Mouse (Mus musculus) thymus, postnatal 10 days (tissue): ENCODE measurements around the gene Lrrc75b.
A peak's percentile ranks its signal among the peaks of the same experiment; 100 is the strongest.

ENCODE experiments used
- DNase-seq, 2 experiments: peaks; one replicate each; pipeline ENCODE4 v3.0.0; 2021; ENCODE audit warnings: low spot score in 2 of 2

Lrrc75b gene

DNA sequence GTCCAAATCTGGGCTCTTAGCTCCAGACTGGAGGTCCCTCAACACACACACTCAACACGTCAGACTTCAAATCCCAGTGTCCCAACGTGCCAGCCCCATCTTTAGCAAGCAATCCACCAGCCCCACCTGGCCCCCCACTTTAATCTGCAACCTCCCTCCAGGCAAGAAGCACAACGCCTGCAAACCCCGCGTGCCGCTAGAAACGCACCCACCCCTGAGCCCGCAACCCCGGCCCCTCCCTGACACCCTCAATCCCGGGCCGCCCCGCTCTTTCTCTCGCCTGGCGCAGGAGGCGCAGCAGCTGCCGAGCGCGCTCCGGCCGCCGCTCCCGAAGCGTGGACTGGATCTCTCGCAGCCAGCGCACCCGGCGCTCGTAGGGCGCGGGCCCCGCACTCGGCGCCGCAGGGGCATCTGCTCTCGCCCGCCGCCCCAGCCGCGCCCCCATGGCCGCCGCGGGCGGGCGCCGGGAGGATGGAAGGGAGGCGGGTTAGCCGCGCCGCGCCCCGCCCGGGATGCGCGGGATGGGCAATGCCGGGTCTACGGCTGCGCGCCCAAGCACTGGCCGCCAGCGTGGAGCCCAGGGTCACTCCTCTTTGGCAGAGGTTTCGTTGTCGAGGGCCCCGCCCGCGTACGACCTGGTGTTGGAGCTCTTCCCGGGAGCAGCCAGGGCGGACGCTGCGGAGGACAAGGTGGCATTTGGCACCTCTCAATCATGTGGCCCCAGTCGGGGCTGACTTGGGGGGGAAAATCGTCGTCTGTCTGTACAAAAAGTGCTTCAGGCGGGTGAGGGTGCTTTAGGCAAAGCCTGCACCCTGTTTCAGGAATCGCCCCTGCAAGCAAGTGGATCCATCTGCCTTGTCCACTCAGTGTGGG is at the start of gene Lrrc75b:
Gene Lrrc75b, minus strand, starts transcription at position 655 of the 873 bp plus-strand sequence.
- no peak for DNase-seq

DNA sequence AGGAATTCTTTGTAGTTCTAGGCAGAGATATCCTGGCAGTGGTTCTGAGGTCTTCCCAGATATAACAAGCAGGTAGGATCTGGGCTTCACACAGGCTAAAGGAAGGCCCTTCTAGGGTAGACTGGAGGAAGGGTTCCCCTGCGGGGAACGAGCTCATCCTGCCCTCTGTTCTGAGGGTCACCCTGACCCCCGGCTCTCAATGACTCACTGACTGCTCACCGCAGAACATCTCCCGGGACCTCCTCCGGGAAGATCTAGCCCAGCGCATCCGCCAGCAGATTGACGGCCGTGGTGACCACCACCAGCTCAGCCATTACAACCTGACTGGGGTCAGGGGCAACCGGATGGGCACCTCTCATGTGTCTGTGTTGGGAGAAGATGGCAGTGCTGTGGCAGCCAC is 48.8 kb upstream of the Lrrc75b start:
- DNase-seq, result no peak

DNA sequence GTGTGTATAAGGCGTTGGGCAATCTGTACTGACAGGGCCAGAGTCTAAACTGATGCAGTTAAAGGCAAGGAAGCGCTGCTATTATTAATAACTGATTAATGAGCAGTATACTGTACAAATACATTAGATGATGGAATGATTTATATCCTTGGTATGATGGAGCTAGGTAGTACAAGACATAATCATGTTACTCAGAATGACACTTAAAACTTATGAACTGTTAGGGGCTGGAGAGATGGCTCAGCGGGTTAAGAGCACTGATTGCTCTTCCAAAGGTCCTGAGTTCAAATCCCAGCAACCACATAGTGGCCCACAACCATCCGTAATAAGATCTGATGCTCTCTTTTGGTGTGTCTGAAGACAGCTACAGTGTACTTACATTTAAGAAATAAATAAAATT is 47.1 kb upstream of the Lrrc75b start:
- DNase-seq, result no peak

DNA sequence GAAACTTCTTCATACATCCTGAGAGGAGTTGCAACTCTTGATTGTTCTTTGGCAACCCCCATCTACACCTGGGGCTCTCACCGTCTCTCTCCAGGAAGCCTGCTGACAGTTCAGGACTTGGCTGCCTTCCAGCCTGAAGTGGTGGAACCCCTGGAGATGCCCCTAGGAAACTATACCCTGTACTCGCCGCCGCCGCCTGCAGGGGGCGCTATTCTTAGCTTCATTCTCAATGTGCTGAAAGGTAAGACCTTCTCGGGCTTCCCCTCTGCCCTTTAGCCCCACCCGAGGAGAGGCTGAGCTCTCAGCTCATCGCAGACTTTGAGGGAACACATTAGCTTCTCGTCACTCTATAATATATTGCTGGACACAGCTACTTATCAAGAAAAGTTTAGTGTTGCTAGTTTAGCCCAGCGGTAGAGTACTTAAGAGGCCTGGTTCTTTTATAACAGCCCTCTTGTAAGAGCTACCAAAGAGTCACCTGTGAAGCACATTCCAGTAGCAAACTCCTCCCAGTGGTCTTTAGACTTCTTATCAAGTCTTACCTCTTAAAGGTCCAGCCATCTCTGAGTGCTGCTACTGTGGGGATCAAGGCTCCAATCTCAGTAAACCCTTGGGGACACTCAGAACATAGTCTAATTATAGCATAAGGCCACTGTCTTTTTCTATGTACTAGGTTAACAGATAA is 45.2 kb upstream of the Lrrc75b start:
- DNase-seq, result peak in 1 of 2 experiments; percentile 29

DNA sequence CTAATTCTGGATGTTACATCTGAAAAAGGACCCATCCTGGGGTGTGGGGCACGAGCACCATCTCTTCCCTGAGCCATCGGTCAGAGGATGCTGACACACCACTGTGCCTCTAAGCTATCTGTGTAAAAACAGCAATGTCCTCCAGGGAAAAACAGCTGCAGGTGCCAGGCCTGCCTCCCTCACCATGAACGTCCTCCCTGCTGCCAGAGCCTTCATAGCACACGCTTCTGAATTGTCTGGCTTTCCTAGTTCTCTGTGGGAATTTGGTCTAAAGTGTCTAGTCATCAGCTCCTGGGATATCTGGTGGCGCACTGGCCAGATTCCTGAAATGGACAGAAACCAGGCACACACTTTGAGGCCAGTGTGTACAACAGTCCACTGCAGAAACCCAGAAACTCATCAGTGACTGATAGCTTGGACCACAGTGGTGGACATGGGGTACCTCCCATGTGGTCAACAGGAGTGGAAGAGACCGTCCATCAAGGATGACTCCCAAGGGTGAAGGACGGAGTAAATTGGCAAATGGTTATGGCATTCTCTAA is 40.1 kb upstream of the Lrrc75b start:
- DNase-seq, result no peak

DNA sequence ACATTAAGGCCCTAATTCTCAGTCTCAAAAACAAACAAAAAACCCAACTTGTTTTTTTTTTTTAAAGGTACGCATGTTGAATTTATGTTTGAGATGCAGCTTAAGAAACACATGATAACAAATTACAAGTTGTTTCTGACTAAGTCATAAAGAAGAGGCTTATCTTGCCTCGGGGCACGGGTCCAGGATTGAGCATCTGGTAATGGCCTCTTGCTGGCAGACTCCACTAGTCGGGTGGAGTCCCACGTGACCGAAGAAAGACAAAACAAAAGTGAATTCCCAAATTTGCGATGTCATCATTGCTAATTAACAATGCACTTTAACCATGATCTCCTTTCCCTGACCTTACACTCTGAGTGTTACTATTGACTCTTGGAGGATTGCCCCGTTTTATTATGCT is 35.9 kb upstream of the Lrrc75b start:
- DNase-seq, result no peak

DNA sequence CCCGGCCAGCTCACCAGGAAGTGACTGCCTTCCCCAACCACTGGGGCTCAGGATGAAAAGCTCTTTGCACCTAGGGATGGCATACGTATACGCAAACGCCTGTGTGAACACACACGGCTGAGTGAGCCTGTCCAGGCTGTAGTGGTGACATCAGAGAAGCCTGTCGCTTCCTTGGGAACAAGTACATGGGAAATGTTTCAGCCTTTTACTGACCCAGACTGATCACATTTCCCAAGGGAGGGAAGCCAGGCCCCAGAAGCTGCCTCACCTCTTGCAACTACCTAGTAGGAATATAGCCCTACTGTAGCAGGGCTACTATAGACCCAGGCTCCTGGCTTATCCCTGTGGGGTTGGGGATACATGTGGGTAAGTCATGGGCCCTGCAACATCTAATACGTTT is 32.5 kb upstream of the Lrrc75b start:
- no peak for DNase-seq

DNA sequence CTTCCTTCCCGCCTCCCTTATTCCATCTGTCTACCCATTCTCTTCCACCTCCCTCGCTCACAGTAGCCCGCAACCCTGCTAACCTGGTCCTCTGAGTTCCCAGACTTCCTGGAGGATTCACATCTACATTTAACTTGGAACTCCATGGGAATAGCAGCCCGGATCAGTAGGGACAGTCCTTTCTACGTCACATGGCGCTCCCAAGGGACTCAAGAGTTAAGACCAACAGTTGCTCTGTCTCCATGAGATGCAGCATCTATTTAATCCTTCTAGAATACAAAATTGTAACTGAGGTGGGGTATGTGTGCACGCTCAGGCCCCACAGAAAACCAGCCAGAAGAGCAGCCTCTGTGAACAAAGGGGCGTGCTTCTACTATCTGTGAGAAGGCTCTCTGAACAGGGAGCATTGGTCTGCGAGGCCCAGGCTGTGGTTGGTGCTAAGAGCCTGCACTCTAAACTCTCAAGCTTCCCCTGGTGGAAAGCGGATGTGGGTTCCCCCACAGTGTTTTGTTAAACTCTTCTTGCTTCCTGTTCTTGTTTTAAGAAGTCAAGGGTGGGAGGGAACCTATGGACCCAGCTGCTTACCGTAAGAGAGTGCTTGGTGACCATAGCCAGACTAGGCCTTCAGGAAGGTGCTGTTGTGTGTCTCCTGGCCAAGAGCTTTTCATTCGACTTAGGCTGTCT is 31.2 kb upstream of the Lrrc75b start:
- DNase-seq, result peak; percentile 88 to 93

DNA sequence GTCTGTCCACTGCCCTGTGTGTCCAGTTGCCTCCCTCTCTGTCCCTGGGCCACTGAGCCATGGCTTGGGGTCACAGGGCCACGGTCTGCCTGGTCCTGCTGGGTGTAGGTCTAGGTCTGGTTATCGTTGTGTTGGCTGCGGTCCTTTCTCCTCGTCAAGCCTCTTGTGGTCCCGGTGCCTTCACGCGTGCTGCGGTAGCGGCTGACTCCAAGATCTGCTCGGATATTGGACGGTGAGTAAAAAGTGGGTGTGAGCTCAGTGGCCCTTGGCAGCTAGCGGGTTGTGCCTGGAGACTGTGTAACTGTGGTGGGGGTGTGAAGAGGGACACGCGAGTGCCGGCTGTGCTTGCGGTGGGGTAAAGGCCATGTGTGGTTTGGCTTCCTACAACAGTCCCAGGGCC is 29.5 kb upstream of the Lrrc75b start:
- peak in 1 of 2 experiments; percentile 28 for DNase-seq

DNA sequence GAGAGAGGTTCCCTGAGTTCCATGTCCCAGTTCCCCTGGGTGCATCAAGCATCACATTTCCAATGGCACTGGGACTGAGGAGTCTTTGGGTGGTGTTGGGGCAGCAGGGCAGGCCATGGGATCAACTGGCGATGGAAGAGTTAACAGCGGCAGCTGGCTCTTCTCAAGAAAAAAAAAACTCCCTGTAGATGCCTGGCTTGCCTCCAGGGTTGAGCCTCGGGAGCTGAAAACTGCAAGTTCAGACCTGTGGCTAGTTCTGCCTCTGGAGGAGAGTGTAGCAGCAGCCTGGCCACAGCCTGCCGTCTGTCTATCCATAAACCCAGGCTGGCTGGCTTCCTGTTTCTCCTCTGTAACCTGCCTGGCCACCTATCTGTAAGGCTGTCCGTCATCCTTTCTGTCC is 29.0 kb upstream of the Lrrc75b start, which contains the start of gene Ggt5:
Gene Ggt5, plus strand, starts transcription at position 212 of the 400 bp plus-strand sequence.
- peak in 1 of 2 experiments; percentile 15 for DNase-seq

DNA sequence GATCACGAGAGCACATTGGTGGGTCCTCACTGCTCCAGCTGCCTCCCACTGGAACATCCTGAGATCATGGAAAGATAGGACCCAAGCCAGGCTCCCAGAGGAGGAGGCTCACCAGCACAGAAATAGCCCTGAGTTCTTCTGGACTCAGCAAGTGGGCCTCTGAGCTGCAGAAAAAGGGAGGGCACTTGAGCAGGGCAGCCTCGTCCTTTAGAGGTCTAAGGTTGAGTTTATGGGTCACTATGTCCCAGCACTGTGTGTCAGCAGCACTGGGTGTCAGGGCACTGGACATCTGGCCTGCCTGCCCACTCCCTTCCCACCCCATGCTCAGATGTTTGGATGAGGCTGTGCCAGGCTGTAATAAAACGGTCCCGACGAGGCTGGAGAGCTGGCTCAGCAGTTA is 28.2 kb upstream of the Lrrc75b start:
- no peak for DNase-seq

DNA sequence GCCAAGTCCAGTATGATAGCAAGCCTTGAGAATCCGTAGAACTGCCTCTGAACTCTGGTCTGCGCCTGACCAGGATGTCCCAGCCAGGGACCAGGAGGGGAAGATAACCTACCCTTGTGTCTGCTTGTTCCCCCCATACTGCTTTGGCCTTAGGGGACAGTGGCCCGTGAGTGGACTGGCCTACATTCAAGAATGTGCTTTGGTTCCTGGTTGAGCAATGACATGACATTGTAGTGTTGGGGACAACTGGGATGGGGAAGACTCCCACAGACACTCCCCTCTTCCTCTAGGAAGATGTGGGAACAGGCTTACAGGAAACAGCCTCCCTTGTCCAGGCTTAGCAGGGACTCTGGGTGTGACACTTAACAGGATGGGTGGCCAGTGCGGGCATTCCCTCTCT is 27.7 kb upstream of the Lrrc75b start:
- DNase-seq, result no peak

DNA sequence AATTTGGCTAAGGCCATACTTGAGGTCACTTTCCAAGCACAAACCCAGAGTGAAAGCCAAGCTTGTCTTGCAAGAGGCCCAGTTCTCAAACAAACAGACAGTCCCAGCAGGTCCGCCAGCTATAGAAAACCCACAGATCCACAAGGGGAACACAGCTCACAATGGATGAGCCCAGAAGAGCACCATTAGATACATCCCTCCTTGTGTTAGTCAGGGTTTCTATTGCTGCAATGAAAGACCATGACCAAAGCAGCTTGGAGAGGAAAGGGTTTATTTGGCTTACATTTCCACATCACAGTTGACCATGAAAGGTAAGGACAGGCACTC is 26.4 kb upstream of the Lrrc75b start:
- no peak for DNase-seq

DNA sequence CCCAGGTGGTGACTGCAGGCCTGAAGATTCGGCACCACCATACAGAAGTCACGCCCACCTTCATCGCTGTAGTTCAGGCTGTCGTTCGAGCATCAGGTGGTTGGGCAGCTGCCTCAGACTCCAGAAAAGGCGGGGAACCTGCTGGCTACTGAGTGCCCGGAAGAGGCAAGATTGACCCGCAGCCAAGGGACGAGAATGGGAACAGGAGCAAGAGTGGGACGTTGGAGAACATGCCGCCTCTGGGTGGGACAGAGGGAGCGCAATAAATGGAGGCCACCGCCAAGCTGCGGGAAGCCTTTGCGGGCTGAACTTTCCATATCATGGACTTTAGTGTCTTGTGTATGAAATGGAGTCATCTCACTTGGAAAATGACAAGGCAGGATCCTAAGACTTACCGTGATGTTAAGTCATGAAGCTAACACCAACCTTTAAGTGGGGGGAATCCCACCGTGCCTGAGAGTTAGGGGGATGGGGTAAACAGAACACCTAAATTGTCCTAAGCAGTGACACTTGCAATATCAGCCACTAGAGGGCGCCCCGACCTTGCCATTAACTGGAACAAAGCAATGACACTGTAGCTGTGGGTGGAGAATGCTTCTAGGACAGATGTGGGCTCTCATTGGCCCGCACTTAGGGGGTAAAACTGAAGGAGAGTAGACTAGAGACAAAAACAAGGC is 25.9 kb upstream of the Lrrc75b start:
- peak; percentile 84 to 95 for DNase-seq

DNA sequence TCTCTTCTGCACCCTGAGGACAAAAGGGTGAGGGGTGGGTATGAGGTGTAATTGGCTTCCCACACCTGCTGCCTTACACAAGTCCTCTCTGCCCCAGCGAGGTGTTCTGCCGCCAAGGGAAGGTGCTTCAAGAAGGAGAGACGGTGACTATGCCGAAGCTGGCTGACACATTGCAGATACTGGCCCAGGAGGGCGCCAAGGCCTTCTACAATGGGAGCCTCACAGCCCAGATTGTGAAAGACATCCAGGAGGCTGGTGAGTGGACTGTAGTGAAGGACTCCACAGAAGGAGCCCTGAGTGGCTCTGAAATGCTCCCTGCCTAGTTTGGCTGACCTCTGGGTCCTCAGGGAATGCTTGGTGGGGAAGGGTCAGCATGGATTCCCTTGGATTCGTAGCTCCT is 19.0 kb upstream of the Lrrc75b start:
- DNase-seq, result no peak

DNA sequence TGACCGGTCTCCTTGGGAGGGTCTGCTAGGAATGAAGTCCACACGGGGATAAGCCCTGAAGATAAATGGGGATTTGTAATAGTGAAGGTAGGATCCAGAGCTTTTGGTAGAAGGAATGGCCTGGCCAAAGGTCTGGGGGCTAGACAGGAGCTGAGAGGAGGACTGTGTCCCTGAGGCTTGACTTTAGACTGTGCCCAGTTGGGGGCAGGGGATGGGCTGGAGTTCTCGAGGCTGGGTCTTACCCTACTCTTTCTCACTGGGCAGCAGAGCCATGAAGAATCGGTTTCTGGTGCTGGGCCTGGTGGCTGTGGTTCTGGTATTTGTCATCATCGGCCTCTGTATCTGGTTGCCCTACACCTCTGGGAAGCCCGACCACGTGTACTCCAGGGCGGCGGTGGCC is 13.8 kb upstream of the Lrrc75b start:
- DNase-seq, result no peak

DNA sequence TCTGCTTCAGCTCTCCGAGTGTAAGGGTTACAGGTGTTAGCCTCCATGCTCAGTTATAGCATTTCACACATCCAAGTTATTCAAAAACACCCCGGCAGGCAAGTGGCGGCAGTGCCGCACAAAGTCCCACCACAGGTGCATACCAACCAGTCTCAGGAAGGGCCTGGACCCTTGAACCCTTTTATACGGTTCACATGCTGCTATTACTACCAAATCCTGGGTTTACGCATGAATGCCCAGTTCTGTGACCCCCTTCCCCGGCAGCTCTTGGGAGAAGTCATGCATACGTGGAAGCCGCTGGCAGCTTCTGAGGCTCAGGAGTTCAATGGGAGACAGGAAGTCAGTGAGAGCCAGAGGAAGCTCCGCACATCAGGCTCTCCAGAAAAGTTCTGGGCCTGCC is 13.1 kb upstream of the Lrrc75b start:
- no peak for DNase-seq

DNA sequence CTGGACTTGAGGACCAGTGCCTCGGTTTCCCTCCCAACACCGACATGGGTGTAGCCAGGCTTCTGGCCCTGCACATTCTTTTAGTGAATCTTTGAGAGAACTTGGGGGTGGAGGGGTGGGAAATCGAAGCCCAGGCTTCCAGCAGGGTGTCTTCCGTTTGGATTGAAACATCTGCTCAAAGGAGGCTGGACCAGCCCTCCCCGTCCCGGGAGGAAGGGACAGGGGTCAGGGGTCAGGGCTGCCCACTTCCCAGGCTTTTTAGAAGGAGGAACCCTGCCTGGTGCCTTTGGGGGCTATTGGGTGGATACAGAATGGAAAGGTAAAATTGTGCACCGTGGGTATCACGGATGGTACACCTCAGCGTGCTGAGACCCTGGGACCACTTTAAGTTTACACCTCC is 11.8 kb upstream of the Lrrc75b start:
- DNase-seq, result no peak

DNA sequence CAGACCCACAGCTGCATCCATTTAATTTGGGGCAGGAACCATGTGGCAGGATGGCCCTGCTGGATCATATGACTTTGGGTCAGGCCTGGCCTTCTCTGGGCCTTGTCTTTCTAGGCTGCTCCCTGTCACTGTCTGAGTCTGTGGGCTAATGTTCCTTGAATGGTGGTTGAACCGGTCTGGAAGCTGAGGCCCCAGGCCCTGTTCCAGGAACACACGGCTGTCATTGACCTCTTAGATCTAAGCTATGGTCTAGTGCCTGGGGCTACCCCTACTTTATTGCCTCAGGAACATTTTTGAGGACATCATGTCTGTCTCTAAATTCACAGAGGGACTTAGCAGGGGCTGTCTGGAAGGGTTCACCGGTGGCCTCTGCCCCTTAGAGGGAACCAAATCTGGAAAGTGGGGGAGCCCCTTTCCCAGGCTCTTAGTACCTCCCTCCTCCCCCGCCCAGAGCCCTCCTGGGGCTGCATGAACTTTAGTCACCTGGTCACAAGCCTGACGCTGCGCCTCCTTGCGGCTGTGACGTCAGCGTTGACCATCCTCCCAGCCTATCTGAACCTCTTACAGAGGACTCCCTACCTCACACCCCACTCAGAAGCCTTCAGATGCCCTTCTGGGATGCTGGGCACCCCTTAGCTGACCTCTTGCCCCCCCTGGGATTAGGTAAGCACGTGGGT is 11.0 kb upstream of the Lrrc75b start:
- no peak for DNase-seq

DNA sequence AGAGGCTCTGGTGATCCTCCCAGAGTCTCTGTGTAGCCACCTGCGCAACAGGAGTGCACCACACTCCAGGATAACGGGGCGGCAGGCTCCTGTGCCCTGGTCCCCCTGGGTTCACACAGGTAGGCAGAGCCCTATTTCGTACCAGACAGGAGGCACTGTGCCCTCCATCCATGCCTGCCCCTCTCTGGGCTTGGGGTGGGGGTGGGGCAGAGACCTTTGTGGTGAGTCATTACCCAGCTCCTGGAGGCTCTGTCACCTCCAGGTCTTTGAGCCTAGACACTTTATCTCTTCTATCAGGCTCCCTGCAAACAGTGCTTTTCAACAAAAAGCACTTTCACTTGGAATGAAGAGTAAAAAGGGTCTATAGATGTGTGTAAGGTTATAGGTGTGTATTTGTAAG is 8.7 kb upstream of the Lrrc75b start:
- no peak for DNase-seq

DNA sequence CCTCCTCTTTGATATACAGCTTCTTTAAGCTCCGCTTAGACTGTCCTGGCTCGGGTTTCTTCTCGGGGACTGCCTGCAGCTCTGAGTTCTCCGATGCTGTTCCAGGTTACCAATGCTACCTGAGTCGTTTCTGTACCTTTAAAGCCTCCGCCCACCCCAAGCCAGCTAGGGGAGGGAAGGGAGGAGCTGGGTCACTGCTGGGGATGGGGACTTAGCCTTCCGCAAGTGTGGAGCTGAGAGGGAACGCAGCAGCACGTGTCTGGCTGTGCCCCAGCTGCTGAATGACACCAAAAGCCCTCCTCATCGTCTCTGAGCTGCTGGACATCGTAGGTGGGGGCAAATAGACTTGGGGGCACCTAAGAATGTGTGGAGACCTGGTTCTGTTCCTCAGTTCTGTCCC is 8.3 kb upstream of the Lrrc75b start:
- DNase-seq, result no peak
